Mouse (Mus musculus) spleen, postnatal 36 days (tissue): Measurements from ENCODE around the gene Carm1.
"Not testable (repeated sequence)": the region's sequence is repeated elsewhere in the genome, so short reads cannot be mapped to it uniquely, and the experiment has no call there.

Experiments used
- DNase-seq, 2 experiments: peaks; one replicate each; pipeline ENCODE4 v3.0.0; 2022; ENCODE audit warnings: low spot score in 2 of 2, mixed read lengths in 1 of 2

The Carm1 gene

DNA sequence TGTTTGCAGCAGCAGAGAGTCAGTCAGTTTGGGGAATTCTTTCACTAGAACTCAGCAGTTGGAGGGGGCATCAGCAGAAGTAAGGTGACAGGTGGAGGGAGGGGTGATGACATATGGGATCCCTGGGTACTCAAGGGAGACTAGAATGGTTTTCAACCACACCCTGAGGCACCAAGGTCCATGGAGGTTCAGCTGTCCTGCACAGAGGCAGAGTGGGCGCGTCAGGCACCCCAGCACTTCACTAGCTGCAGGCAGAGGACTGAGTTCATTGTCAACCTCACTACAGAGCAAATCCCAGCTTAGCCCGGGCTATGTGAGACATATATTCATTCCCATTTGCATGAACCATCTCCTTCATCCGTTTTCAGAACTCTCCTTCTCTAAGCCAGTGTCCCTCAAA lies 9.7 kb upstream of the Carm1 start:
- no peak for DNase-seq

DNA sequence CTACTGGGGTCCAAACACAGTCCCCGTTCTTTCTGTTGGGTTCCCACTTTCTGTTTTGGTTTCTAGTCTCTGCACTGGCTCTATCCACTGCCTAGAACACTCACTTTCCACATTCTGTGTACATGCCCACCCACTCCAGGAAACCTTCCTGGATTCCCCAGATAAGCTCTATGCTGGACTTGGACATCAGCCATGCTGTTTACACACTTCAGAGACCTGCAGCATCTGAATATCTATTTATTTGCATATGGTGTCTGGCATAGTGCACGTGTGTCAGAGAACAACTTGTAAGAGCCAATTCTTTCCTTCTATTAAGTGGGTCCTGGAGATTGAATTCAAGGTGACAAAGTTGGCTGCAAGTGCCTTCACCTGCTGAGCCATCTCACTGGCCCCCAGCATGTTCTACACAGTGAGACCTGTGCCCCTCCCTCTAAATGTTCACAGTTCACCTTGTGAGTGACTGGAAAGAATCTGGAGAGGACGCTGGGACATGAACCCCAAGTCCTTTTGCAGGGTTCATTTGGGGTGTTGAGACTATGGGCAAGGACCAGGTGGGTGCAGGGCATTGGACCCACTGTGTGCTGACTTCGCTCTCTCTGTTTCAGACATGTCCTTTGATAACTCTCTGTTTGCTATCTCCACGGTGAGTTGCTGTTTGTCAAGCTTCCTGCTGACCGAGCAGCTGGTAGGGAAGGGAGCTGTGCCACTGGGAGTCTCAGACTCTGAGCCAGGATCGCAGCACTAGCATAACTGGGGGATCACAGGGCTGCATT lies 6.5 kb upstream of the Carm1 start:
- no peak for DNase-seq

GRCm38 (mm10) chr9:21542001-21542400 lies 4.7 kb upstream of the Carm1 start:
- DNase-seq: not testable (repeated sequence)

DNA sequence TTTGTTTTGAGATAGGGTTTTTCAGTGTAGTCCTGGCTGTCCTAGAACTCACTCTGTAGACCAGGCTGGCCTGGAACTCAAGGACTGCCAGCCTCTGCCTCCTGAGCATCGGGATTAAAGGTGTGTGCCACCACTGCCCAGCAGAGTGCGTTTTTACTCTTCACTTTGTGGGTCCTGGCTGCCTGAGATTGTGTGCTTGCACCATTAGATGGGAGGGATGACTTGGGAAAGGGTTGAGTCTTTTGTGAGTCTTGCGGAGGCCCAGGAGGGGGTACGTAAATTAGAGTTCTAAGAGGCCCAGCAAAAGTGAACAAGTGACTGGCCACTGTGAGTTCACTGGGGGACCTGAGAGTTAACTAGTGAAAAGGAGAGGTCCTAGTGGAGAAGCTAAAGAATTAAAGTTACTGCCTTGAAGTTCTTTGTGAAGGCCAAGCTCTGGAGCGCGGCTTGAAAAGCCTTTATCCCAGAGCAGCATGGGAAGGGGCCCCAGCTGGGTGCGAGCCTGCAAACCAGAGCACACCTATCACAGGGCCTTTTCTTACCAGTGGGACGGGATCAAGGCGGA lies 1.3 kb upstream of the Carm1 start:
- DNase-seq: no peak

DNA sequence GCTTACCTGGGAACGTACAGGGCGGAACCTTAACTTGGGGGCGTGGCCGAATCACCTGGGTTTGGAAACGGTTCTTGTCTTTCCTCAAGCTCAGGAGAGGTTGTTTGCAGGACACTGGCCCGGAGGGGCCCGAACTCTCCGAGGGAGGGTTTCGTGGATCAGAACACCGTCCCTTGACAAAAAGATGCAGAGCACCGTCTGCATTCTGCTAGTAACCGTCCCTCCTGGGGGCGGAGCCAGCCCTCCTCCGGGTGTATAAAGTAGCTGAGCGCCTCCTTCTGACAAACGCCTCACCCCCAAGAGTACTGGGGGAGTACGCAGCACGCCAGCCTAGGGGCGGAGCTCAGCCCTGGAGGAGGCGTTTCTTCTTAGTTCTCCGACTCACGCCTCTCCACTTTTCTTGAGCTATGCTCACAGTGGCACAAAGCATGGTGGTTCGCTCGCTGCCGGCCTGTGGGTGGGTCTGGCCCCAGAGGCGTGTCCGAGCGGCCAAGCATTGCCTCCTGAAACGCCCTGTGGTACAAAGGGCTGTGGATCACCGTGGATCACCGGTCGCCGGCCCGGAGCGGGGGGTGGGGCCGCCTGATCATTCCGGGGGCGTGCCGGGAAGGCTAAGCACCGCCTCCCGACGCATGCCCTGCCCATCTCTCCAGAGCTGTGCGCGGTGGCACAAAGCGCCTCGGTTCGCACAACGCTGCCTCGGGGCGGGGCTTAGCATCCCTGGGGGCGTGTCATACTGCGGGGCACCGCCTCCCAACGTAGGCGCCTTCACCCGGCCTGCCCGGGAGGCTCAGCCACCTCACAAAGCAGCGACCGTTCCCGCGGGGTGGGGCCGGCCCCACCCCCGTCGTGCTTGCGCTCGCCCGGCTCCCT lies 542 bp upstream of the Carm1 start:
- peak; percentile 99 for DNase-seq

DNA sequence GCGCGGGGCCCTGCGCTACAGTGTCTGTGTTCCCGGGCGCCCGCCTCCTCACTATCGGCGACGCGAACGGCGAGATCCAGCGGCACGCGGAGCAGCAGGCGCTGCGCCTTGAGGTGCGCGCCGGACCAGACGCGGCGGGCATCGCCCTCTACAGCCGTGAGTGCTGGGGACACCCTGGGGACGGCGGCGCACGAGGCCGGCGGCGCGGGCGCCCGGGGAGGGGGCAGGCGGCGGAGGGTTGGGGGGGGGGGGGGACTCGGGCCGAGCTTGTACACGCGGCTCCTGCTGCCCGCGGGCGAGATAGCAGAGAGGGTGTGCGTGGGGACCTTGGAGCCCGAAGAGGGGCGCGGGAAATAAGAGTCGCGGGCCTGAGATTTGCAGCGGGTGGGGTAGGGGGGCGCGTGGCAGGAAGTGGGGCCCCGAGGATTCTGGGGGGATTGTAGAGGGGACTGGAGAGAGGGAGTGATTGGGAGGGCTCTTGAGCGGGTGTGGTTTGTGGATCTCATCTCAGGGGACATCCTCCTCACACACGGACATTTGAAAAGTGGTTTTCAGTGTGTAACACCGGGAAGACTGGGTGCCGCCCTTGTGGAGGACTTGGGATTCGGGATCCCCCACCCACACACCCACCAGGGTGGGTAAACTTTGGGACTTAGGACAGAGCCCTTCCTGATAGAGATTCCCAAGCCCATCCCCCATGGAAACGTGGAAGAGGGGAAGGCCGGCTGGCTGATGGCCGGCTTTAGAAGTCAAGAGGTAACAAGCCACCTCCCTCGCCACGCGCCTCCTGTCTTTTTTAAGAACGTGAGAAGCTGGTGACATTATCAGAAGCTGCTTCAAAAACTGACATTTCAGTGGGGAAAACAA lies 614 bp downstream of the Carm1 start:
- DNase-seq: peak; percentile 66 to 68

DNA sequence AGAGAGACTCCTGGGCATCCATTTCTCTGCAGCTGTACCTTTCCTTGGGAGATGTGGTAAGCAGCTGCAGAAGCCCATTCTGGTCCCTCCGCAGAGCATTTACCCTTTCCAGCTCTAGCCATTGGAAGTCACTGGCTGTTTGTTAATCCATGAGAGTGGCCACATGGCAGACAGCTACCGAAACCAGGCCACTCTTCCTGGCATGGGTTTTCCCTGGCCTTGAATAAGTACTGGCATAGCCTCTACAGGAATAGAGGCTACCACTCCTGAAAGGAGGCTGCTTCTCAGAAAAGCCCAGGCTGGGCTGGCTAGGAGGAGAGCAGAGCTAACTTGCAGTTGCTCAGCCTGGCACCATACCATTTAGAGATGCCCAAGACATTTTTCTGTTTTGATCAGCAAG lies 4.4 kb downstream of the Carm1 start:
- DNase-seq: no peak

DNA sequence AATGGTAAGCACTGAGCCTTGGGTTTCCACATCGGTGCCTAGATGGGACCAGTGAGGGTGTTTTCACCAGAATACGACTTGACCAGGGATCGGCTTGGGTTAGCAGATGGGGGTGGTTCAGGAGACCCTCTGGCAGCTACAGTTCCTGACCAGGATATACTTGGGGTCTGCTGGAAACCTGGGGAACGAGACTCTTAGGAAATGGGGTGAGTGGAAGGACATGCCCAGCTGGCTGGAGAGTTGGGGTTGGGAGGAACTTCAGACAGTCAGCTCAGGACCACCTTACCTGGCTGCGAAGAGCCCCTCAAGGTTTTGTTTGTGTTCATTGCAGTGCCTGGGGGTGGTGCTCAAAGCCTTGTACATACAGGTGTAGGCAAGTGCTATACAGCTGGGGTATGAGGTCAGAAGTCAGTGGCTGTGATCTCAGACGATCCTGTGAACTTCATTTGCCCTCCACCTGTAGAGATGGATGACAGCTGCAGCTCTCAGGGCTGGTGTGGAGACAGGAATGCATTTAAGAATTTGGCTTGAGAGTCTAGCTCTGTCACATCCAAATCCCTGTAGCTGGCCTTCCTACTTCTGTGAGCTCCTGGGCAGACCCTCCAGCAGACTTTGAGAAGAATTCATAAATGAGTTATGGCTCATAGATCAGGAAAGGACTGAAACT lies 7.0 kb downstream of the Carm1 start:
- DNase-seq: no peak

GRCm38 (mm10) chr9:21555198-21555742 lies 8.6 kb downstream of the Carm1 start:
- DNase-seq: no peak

- DNase-seq: no peak
Measured at GRCm38 (mm10) chr9:21556996-21557395, 10.3 kb downstream of the Carm1 start.

- DNase-seq: no peak
Measured at GRCm38 (mm10) chr9:21557556-21557955, 10.9 kb downstream of the Carm1 start.

DNA sequence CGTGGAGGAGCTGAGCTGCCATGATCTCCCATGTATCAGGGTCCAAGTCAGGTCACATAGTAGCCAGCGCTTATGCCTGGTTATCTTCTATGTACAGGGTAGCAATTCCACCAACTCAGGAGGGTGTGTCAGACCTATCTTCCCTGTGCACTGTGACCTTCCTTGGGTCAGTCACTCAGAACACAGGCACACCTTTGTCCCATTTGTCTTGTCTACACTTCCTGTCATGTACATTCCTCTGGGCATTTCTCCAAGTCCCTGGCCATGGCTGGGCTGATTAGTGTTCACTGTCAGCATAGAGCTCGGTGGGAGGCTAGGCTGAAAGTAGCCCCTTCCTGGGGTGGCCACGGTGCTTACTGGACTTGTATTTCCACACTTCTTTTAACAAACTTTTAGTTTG lies 11.7 kb downstream of the Carm1 start:
- DNase-seq: peak; percentile 69 to 85

DNA sequence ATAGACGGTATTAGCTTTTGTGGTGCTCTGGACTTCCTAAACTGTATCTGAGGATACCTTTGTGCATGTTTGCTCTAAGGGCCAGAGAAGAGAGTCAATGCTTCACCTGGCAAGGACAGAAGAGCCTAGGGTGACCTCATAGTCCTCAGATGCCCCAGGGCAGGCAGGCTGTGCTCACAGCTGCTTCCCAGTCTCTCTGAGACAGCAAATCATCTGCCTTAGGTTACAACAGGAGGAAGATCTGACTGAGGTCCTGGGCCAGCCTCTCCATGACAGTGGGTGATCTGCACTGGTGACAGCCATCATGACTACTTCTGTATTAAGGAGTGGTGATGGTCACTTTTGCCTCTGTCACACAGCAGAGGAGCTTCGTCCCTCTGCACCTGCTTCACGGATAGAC lies 12.5 kb downstream of the Carm1 start:
- DNase-seq: no peak

DNA sequence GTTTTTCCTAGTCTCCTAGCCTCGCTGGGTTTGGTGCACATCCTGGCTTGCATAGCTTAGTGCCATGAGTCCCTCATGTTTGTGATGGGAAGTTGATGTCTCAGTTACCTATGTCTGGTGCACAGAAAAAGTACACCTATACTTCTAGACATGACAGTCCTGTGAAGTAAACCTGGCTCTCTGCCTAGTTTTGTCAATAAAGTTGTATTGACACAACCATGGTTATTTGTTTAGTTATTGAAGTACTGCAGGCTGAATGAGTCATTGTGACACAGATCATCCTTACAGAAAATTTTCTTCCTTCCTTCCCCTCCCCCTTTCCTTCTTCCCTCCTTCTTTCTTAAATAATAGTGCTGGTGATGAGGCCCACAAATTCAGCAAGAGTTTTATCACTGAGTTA lies 17.7 kb downstream of the Carm1 start:
- DNase-seq: no peak

DNA sequence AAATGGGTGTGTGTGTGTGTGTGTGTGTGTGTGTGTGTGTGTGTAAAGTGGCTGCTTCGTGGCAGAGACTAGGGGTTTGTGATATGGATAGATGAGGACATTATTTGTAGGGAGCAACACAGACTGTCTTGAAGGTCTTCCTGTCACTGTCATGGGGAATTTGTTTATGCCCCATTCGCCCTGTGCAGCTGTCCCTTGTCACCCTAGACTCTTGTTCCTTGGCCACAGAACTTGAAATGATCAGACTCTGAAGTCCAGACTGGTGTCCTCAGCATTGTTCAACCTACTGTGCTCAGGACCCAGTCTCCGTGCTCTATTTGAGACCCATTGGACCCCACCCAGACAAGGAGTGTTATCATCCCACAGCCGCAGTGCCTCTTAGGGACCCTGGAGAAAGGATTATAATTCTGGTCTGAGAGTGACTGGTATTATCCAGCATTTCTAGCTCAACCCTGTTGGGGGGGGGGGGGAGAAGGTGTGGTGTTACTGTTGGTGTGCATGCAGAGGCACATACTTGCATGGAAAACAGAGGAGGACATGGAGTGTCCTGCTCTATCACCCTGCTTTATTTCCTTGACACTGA lies 18.4 kb downstream of the Carm1 start:
- no peak for DNase-seq

DNA sequence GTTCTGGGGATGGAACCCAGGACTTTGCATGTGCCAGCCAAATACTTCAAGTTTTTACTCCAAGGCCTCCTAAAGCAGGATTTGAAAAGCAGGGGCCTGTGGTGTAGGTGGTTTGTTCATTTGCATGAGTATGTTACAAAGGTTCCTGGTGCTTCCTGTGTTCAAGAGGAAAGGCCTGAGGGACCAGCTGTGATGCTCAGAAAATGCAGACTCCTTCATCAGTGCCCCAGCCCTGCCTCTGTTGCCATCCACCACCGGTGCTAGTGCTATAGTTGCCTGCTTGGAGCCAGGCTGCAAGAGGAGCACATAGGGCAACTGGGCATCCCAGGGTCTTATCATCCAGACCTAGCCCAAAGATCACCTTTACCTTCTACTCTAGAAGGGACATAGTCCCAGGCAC lies 19.8 kb downstream of the Carm1 start:
- DNase-seq: no peak

- no peak for DNase-seq
Measured at GRCm38 (mm10) chr9:21567051-21567450, 20.4 kb downstream of the Carm1 start.

- no peak for DNase-seq
Measured at GRCm38 (mm10) chr9:21568657-21569255, 22.1 kb downstream of the Carm1 start.

DNA sequence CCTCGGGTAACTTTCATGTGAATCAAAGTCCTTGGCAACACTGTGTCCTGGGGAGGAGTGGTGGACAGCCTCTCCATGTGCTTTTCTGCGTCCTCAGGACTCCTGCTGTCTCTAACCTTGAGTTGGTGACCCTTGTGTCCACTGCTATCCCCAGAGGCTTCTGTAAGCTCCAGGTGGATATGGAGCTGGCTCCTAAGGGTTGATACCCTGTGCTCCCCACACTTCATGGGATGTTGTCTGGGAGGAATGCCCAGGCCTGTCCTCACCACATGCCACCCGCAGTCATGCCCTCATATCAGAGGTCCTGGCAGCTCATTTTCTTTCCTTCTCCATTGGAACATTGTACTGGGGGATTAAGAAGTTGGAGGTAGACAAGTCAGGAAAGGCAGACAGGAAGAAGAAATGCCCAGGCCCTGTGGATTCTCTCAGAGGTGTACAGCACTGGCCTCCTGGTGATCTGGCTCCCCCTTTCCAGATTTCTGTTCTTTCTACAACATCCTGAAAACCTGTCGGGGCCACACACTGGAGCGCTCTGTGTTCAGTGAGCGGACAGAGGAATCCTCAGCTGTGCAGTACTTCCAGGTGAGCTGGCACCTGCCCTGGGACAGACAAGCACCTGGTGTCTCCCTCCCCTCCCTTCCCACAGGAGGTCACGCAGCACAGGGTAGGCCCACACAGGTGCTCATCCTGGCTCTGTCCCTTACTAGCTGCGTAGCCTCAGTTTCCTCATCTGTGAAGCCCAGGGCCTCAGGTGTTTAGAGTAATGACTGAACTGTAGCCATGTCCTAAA lies 27.5 kb downstream of the Carm1 start:
- no peak for DNase-seq
